Mouse (Mus musculus): ENCODE results near the gene Mapk9.

Gene Mapk9

GRCm38 (mm10) chr11:49900043-49900442 lies 53.5 kb downstream of the Mapk9 start:
- no peak for DNase-seq

- no peak for DNase-seq
Measured at GRCm38 (mm10) chr11:49900962-49901658, 54.6 kb downstream of the Mapk9 start.

- DNase-seq: peak; percentile 75
Measured at GRCm38 (mm10) chr11:49901659-49902458, 55.3 kb downstream of the Mapk9 start, which contains the start of gene Rasgef1c. Rasgef1c (plus strand) TSS chr11:49901835.

- peak; percentile 82 for DNase-seq
Measured at GRCm38 (mm10) chr11:49903333-49903732, 56.8 kb downstream of the Mapk9 start.

- DNase-seq: no peak
Measured at GRCm38 (mm10) chr11:49918521-49919180, 72.1 kb downstream of the Mapk9 start.

GRCm38 (mm10) chr11:49919304-49919703 lies 72.8 kb downstream of the Mapk9 start:
- DNase-seq: no peak

GRCm38 (mm10) chr11:49923539-49923938 lies 77.0 kb downstream of the Mapk9 start:
- no peak for DNase-seq

- DNase-seq: no peak
Measured at GRCm38 (mm10) chr11:49926183-49926582, 79.6 kb downstream of the Mapk9 start.

- DNase-seq: no peak
Measured at GRCm38 (mm10) chr11:49927169-49927568, 80.6 kb downstream of the Mapk9 start.

GRCm38 (mm10) chr11:49927670-49928069 lies 81.1 kb downstream of the Mapk9 start:
- no peak for DNase-seq

- peak; percentile 17 for DNase-seq
Measured at GRCm38 (mm10) chr11:49931037-49931625, 84.6 kb downstream of the Mapk9 start.

GRCm38 (mm10) chr11:49931853-49932252 lies 85.3 kb downstream of the Mapk9 start:
- DNase-seq: no peak

- DNase-seq: no peak
Measured at GRCm38 (mm10) chr11:49933811-49934210, 87.3 kb downstream of the Mapk9 start.

GRCm38 (mm10) chr11:49934322-49934721 lies 87.8 kb downstream of the Mapk9 start:
- DNase-seq: no peak

Data from lung, postnatal 14 days (tissue).